Mouse (Mus musculus): ENCODE measurements around the gene Cdkn2aip. TPM values are rescaled to one million over a fixed set of nuclear protein-coding genes. Genes with fewer than 3 reads are reported as not detected.

Gene Cdkn2aip
- polyA plus RNA-seq, 1 experiment from 2014 or later = 46.3 TPM

GRCm38 (mm10) chr8:47718641-47719040, 4.9 kb upstream of the Cdkn2aip start:
- Histone ChIP-seq H3K27me3 (ENCODE audit: control insufficient read depth, insufficient read depth, low read length) (no peaks in the 10 kb centered on the region), H3K4me3 (ENCODE audit: low read depth, low read length) (no peak overlapping the region), H3K4me1 (replicated peaks; ENCODE audit: control insufficient read depth, insufficient read depth, low read length) (0 out of 2 replicates have a peak, but pooled peaks cover 2% of the 10 kb centered on the region), H3K9ac (ENCODE audit: low read length) (no peak overlapping the region), H3K9me3 (ENCODE audit: control insufficient read depth, low read length) (no peaks in the 10 kb centered on the region), H3K27ac (ENCODE audit: low read depth, low read length) (no peak overlapping the region), H3K36me3 (ENCODE audit: control insufficient read depth, insufficient read depth, low read length) (no peaks in the 10 kb centered on the region), H3K4me2 (ENCODE audit: low read depth, low read length, severe bottlenecking) (no peak overlapping the region)
- DNase-seq (ENCODE audit: low spot score) = no peak
- no peak for ATAC-seq (replicated peaks; ENCODE audit: low FRiP score)
- WGBS = 51% methylated on average over 11 of the region's 11 CpGs

GRCm38 (mm10) chr8:47713171-47713663, 515 bp downstream of the Cdkn2aip start:
- under 1% methylated on average over 44 of the region's 44 CpGs for WGBS
- peak overlapping the region; percentile 68 for H3K4me2 ChIP-seq (ENCODE audit: low read depth, low read length, severe bottlenecking)

GRCm38 (mm10) chr8:47708106-47708505, 5.6 kb downstream of the Cdkn2aip start:
- WGBS = 88% methylated on average over 5 of the region's 5 CpGs

More at GRCm38 (mm10) chr8:47713171-47713663, 515 bp downstream of the Cdkn2aip start:
- peak overlapping the region; percentile 96 for H3K4me3 ChIP-seq (ENCODE audit: low read depth, low read length)
- no peak for DNase-seq (ENCODE audit: low spot score)
- H3K27me3 ChIP-seq (ENCODE audit: control insufficient read depth, insufficient read depth, low read length) = no peaks in the 10 kb centered on the region
- H3K4me1 ChIP-seq (replicated peaks; ENCODE audit: control insufficient read depth, insufficient read depth, low read length) = 0 out of 2 replicates have a peak, but pooled peaks cover 2% of the 10 kb centered on the region
- H3K27ac ChIP-seq (ENCODE audit: low read depth, low read length) = peak overlapping the region; percentile 95
- ATAC-seq (replicated peaks; ENCODE audit: low FRiP score) = peak; percentile 51
- peaks cover 5% of the 10 kb centered on the region; the same call in 1 of the 2 replicates for H3K36me3 ChIP-seq (ENCODE audit: control insufficient read depth, insufficient read depth, low read length)
- peak overlapping the region; percentile 91 for H3K9ac ChIP-seq (ENCODE audit: low read length)
- no peaks in the 10 kb centered on the region for H3K9me3 ChIP-seq (ENCODE audit: control insufficient read depth, low read length)

GRCm38 (mm10) chr8:47706746-47707145, 7.0 kb downstream of the Cdkn2aip start:
- DNase-seq (ENCODE audit: low spot score) (no peak), ATAC-seq (replicated peaks; ENCODE audit: low FRiP score) (no peak)
- Histone ChIP-seq H3K27ac (ENCODE audit: low read depth, low read length) (no peak overlapping the region), H3K27me3 (ENCODE audit: control insufficient read depth, insufficient read depth, low read length) (no peaks in the 10 kb centered on the region), H3K9ac (ENCODE audit: low read length) (no peak overlapping the region), H3K4me3 (ENCODE audit: low read depth, low read length) (no peak overlapping the region), H3K4me1 (replicated peaks; ENCODE audit: control insufficient read depth, insufficient read depth, low read length) (no peaks in the 10 kb centered on the region), H3K4me2 (ENCODE audit: low read depth, low read length, severe bottlenecking) (no peak overlapping the region), H3K36me3 (ENCODE audit: control insufficient read depth, insufficient read depth, low read length) (peaks cover 10% of the 10 kb centered on the region; the same call in 1 of the 2 replicates), H3K9me3 (ENCODE audit: control insufficient read depth, low read length) (no peaks in the 10 kb centered on the region)
- WGBS = 91% methylated on average over 8 of the region's 8 CpGs

More at GRCm38 (mm10) chr8:47708106-47708505, 5.6 kb downstream of the Cdkn2aip start:
- ATAC-seq (replicated peaks; ENCODE audit: low FRiP score) = no peak
- H3K9ac ChIP-seq (ENCODE audit: low read length) = no peak overlapping the region
- H3K4me2 ChIP-seq (ENCODE audit: low read depth, low read length, severe bottlenecking) = no peak overlapping the region
- no peaks in the 10 kb centered on the region for H3K27me3 ChIP-seq (ENCODE audit: control insufficient read depth, insufficient read depth, low read length)
- H3K9me3 ChIP-seq (ENCODE audit: control insufficient read depth, low read length) = no peaks in the 10 kb centered on the region
- peaks cover 10% of the 10 kb centered on the region; the same call in 1 of the 2 replicates for H3K36me3 ChIP-seq (ENCODE audit: control insufficient read depth, insufficient read depth, low read length)
- DNase-seq (ENCODE audit: low spot score) = no peak
- no peaks in the 10 kb centered on the region for H3K4me1 ChIP-seq (replicated peaks; ENCODE audit: control insufficient read depth, insufficient read depth, low read length)
- H3K4me3 ChIP-seq (ENCODE audit: low read depth, low read length) = no peak overlapping the region
- H3K27ac ChIP-seq (ENCODE audit: low read depth, low read length) = no peak overlapping the region

GRCm38 (mm10) chr8:47702333-47702732, 11.4 kb downstream of the Cdkn2aip start:
- no peaks in the 10 kb centered on the region for H3K9me3 ChIP-seq (ENCODE audit: control insufficient read depth, low read length)
- no peak for ATAC-seq (replicated peaks; ENCODE audit: low FRiP score)
- no peak overlapping the region for H3K9ac ChIP-seq (ENCODE audit: low read length)
- H3K27ac ChIP-seq (ENCODE audit: low read depth, low read length) = no peak overlapping the region
- no peaks in the 10 kb centered on the region for H3K4me1 ChIP-seq (replicated peaks; ENCODE audit: control insufficient read depth, insufficient read depth, low read length)
- no peak for DNase-seq (ENCODE audit: low spot score)
- H3K4me3 ChIP-seq (ENCODE audit: low read depth, low read length) = no peak overlapping the region
- no peaks in the 10 kb centered on the region for H3K36me3 ChIP-seq (ENCODE audit: control insufficient read depth, insufficient read depth, low read length)
- no peaks in the 10 kb centered on the region for H3K27me3 ChIP-seq (ENCODE audit: control insufficient read depth, insufficient read depth, low read length)
- WGBS = 58% methylated on average over 1 of the region's 1 CpGs
- no peak overlapping the region for H3K4me2 ChIP-seq (ENCODE audit: low read depth, low read length, severe bottlenecking)

- ATAC-seq (replicated peaks; ENCODE audit: low FRiP score) = no peak
- 74% methylated on average over 1 of the region's 1 CpGs for WGBS
- DNase-seq (ENCODE audit: low spot score) = no peak
- Histone ChIP-seq H3K4me3 (ENCODE audit: low read depth, low read length) (no peak overlapping the region), H3K4me2 (ENCODE audit: low read depth, low read length, severe bottlenecking) (no peak overlapping the region), H3K9me3 (ENCODE audit: control insufficient read depth, low read length) (no peaks in the 10 kb centered on the region), H3K4me1 (replicated peaks; ENCODE audit: control insufficient read depth, insufficient read depth, low read length) (no peaks in the 10 kb centered on the region), H3K27ac (ENCODE audit: low read depth, low read length) (no peak overlapping the region), H3K36me3 (ENCODE audit: control insufficient read depth, insufficient read depth, low read length) (no peaks in the 10 kb centered on the region), H3K27me3 (ENCODE audit: control insufficient read depth, insufficient read depth, low read length) (no peaks in the 10 kb centered on the region), H3K9ac (ENCODE audit: low read length) (no peak overlapping the region)
These were observed 16.0 kb downstream of the Cdkn2aip start for GRCm38 (mm10) chr8:47697696-47698095.

- H3K4me3 ChIP-seq (ENCODE audit: low read depth, low read length) = no peak overlapping the region
- H3K4me1 ChIP-seq (replicated peaks; ENCODE audit: control insufficient read depth, insufficient read depth, low read length) = peaks cover 5% of the 10 kb centered on the region; the same call in 1 of the 2 replicates
- ATAC-seq (replicated peaks; ENCODE audit: low FRiP score) (no peak), DNase-seq (ENCODE audit: low spot score) (no peak)
- no peak overlapping the region for H3K4me2 ChIP-seq (ENCODE audit: low read depth, low read length, severe bottlenecking)
- H3K9ac ChIP-seq (ENCODE audit: low read length) = no peak overlapping the region
- H3K36me3 ChIP-seq (ENCODE audit: control insufficient read depth, insufficient read depth, low read length) = no peaks in the 10 kb centered on the region
- WGBS = 89% methylated on average over 5 of the region's 5 CpGs
- H3K27ac ChIP-seq (ENCODE audit: low read depth, low read length) = no peak overlapping the region
- H3K27me3 ChIP-seq (ENCODE audit: control insufficient read depth, insufficient read depth, low read length) = no peaks in the 10 kb centered on the region
- no peaks in the 10 kb centered on the region for H3K9me3 ChIP-seq (ENCODE audit: control insufficient read depth, low read length)
These were observed 18.2 kb downstream of the Cdkn2aip start for GRCm38 (mm10) chr8:47695431-47696105.

GRCm38 (mm10) chr8:47693119-47693518, 20.6 kb downstream of the Cdkn2aip start:
- H3K27me3 ChIP-seq (ENCODE audit: control insufficient read depth, insufficient read depth, low read length) = no peaks in the 10 kb centered on the region
- WGBS = 26% methylated on average over 2 of the region's 2 CpGs
- ATAC-seq (replicated peaks; ENCODE audit: low FRiP score) (no peak), DNase-seq (ENCODE audit: low spot score) (peak; percentile 84)
- no peaks in the 10 kb centered on the region for H3K36me3 ChIP-seq (ENCODE audit: control insufficient read depth, insufficient read depth, low read length)
- H3K4me1 ChIP-seq (replicated peaks; ENCODE audit: control insufficient read depth, insufficient read depth, low read length) = peaks cover 6% of the 10 kb centered on the region; the same call in 1 of the 2 replicates
- H3K4me2 ChIP-seq (ENCODE audit: low read depth, low read length, severe bottlenecking) = no peak overlapping the region
- no peak overlapping the region for H3K9ac ChIP-seq (ENCODE audit: low read length)
- no peak overlapping the region for H3K27ac ChIP-seq (ENCODE audit: low read depth, low read length)
- H3K4me3 ChIP-seq (ENCODE audit: low read depth, low read length) = no peak overlapping the region
- H3K9me3 ChIP-seq (ENCODE audit: control insufficient read depth, low read length) = no peaks in the 10 kb centered on the region

Measured in forebrain, embryonic 11.5 days (tissue).